Mouse (Mus musculus): ENCODE results near the gene Ptprn2. TPM values are rescaled to one million over a fixed set of nuclear protein-coding genes. Genes with fewer than 3 reads are reported as not detected.

The Ptprn2 gene
- total and polyA plus RNA-seq, 3 experiments, result 0.17 TPM; not detected in 2

GRCm38 (mm10) chr12:116540608-116541007 is 55.1 kb downstream of the Ptprn2 start:
- in situ Hi-C loops (cut with MboI; ENCODE audit: low pct_ligation_motif_present, low pct_unique_long_range_greater_than_20kb, low sequenced_read_pairs), result no loop called here
- TF ChIP-seq ZC3H11A (IDR thresholded peaks at IDR 0.05; ENCODE audit: low read depth, low read length) (no peak), MAZ (IDR thresholded peaks at IDR 0.05; ENCODE audit: low read depth, low read length) (no peak), CHD1 (IDR thresholded peaks at IDR 0.05; ENCODE audit: low read depth, low read length) (no peak), RAD21 (IDR thresholded peaks at IDR 0.05; ENCODE audit: low read depth, low read length) (no peak), BHLHE40 (IDR thresholded peaks at IDR 0.05; ENCODE audit: low read depth, low read length) (no peak), ELF1 (IDR thresholded peaks at IDR 0.05; ENCODE audit: low read depth, low read length) (no peak), MEF2A (IDR thresholded peaks at IDR 0.05; ENCODE audit: borderline replicate concordance, low read depth, low read length) (no peak), JUN (IDR thresholded peaks at IDR 0.05; ENCODE audit: insufficient read depth, low read depth, low read length) (no peak), USF1 (IDR thresholded peaks at IDR 0.05; ENCODE audit: low read depth, low read length) (no peak), MAX (IDR thresholded peaks at IDR 0.05; ENCODE audit: low read length) (no peak), UBTF (IDR thresholded peaks at IDR 0.05; ENCODE audit: low read depth, low read length) (no peak), JUND (conservative IDR thresholded peaks at IDR 0.05; ENCODE audit: low read depth, low read length) (no peak)

GRCm38 (mm10) chr12:116550031-116550430 is 64.5 kb downstream of the Ptprn2 start:
- no peak overlapping the region for H3K27ac ChIP-seq (ENCODE audit: insufficient read depth, low read depth)
- no peak for DNase-seq (ENCODE audit: extremely low read depth)
- dilution Hi-C loops (cut with MboI; ENCODE audit: extremely low pct_ligation_motif_present, extremely low pct_unique_long_range_greater_than_20kb, low sequenced_read_pairs), result no loop called here

More at GRCm38 (mm10) chr12:116540608-116541007, 55.1 kb downstream of the Ptprn2 start:
- no peak for DNase-seq (ENCODE audit: extremely low read depth)
- Histone ChIP-seq H3K27me3 (replicated peaks) (peaks cover 7% of the 10 kb centered on the region), H3K79me2 (replicated peaks; ENCODE audit: control insufficient read depth, extremely low read depth, insufficient read depth, poor library complexity, severe bottlenecking) (no peaks in the 10 kb centered on the region), H3K27ac (ENCODE audit: insufficient read depth, low read depth) (no peak overlapping the region), H3K4me1 (ENCODE audit: control insufficient read depth in 1 of 2, insufficient read depth in 2 of 2) (no peaks in the 10 kb centered on the region), H3K4me2 (ENCODE audit: insufficient read depth, low read depth, poor library complexity, severe bottlenecking) (no peak overlapping the region), H3K36me3 (replicated peaks in 1 of 2; ENCODE audit: control insufficient read depth in 1 of 2, insufficient read depth in 1 of 2, low read length in 1 of 2) (no peaks in the 10 kb centered on the region), H3K4me3 (replicated peaks in 1 of 3; ENCODE audit: low read depth in 2 of 3, low read length in 2 of 3, poor library complexity in 1 of 3) (no peak overlapping the region), H3K9ac (ENCODE audit: insufficient read depth, low read depth) (no peak overlapping the region), H3K9me3 (replicated peaks; ENCODE audit: low read length) (no peaks in the 10 kb centered on the region)
- dilution Hi-C loops (cut with MboI; ENCODE audit: extremely low pct_ligation_motif_present, extremely low pct_unique_long_range_greater_than_20kb, low sequenced_read_pairs), result no loop called here

More at GRCm38 (mm10) chr12:116550031-116550430, 64.5 kb downstream of the Ptprn2 start:
- TF ChIP-seq SIN3A (IDR thresholded peaks at IDR 0.05; ENCODE audit: low read length), result no peak
- no peak for TF ChIP-seq HCFC1 (IDR thresholded peaks at IDR 0.05; ENCODE audit: low read depth, low read length)
- no peak for TF ChIP-seq CHD1 (IDR thresholded peaks at IDR 0.05; ENCODE audit: low read depth, low read length)
- TF ChIP-seq ZKSCAN1 (IDR thresholded peaks at IDR 0.05; ENCODE audit: borderline replicate concordance, low read depth, low read length), result no peak
- no peak for TF ChIP-seq MXI1 (IDR thresholded peaks at IDR 0.05; ENCODE audit: low read depth, low read length)
- no peak for TF ChIP-seq SMC3 (IDR thresholded peaks at IDR 0.05; ENCODE audit: low read depth, low read length)
- TF ChIP-seq TCF12 (IDR thresholded peaks at IDR 0.05; ENCODE audit: low read depth, low read length), result no peak
- no peak for TF ChIP-seq USF1 (IDR thresholded peaks at IDR 0.05; ENCODE audit: low read depth, low read length)
- TF ChIP-seq POLR2AphosphoS2 (IDR thresholded peaks at IDR 0.05; ENCODE audit: low read depth, low read length), result no peak
- TF ChIP-seq USF2 (conservative IDR thresholded peaks at IDR 0.05; ENCODE audit: low read depth, low read length), result no peak
- TF ChIP-seq TBP (conservative IDR thresholded peaks at IDR 0.05; ENCODE audit: low read depth, low read length), result no peak
- H3K27me3 ChIP-seq (replicated peaks), result no peaks in the 10 kb centered on the region
- in situ Hi-C loops (cut with MboI; ENCODE audit: low pct_ligation_motif_present, low pct_unique_long_range_greater_than_20kb, low sequenced_read_pairs), result no loop called here
- H3K79me2 ChIP-seq (replicated peaks; ENCODE audit: control insufficient read depth, extremely low read depth, insufficient read depth, poor library complexity, severe bottlenecking), result no peaks in the 10 kb centered on the region
- no peaks in the 10 kb centered on the region for H3K36me3 ChIP-seq (replicated peaks in 1 of 2; ENCODE audit: control insufficient read depth in 1 of 2, insufficient read depth in 1 of 2, low read length in 1 of 2)
- H3K4me1 ChIP-seq (ENCODE audit: control insufficient read depth in 1 of 2, insufficient read depth in 2 of 2), result peaks cover 0 to 3% of the 10 kb centered on the region in 2 experiments; a peak in 1 of 4 replicates
- no peak overlapping the region for H3K4me3 ChIP-seq (replicated peaks in 1 of 3; ENCODE audit: low read depth in 2 of 3, low read length in 2 of 3, poor library complexity in 1 of 3)
- no peak overlapping the region for H3K9ac ChIP-seq (ENCODE audit: insufficient read depth, low read depth)
- H3K4me2 ChIP-seq (ENCODE audit: insufficient read depth, low read depth, poor library complexity, severe bottlenecking), result no peak overlapping the region
- H3K9me3 ChIP-seq (replicated peaks; ENCODE audit: low read length), result no peaks in the 10 kb centered on the region
